Mouse (Mus musculus) ovary, adult 10 weeks (tissue): ENCODE measurements around the gene Olfr1406. TPM values are rescaled to one million over a fixed set of nuclear protein-coding genes. Genes with fewer than 3 reads are reported as not detected.

Experiments used
- polyA plus RNA-seq: library from polyadenylated mRNA; stranded (reverse); fragments of 350-450 nt; fragmentation: Illumina TruSeq; extraction: RNeasy Lipid Tissue Mini Kit (QIAGEN cat#74804); gene quantifications from one replicate; pipeline ENCODE4 v1.2.3, GENCODE M21; 2014

The Olfr1406 gene
- polyA plus RNA-seq: not detected

DNA sequence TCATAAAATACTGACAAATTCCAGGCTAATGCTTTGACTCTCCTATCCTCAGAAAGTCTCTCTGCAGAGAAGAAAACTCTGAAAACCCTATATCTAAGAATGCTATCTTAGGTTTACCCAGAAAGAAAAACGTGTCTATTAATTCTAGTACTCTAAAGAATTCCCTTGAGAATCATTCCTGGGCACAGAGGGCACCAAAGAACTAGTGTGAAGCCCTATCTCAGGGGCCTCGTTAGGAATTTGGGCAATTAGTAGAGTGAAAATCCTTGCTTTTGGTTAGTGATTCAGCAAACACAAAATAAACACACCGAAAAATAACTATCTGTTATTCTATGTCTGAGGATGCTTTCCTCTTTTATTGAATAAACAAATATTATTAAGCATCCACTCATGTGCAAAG is at the start of gene Olfr1406:
Gene Olfr1406, minus strand, starts transcription at position 101 of the 400 bp plus-strand sequence.

DNA sequence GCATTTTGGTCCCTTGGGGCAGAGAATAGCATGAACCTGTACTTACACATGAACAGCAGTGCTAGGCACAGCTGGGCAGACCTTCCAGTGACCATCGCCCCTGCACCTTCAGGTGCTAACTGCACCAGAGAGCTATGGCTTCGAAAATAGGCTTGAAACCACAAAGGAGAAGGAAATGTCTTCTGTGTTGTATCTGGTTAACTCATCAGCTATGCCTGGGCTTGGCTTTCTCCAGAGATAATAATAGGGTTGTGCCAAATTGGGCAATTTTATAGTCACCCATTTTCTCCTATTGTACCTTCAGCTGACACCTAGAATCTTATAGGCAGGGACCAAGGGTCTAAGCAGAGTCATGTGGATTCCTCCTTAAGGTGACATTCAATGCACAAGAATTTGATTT is 36.6 kb upstream of the Olfr1406 start, which contains the start of gene Fcer1a:
Gene Fcer1a, minus strand, starts transcription at position 134 of the 400 bp plus-strand sequence.

DNA sequence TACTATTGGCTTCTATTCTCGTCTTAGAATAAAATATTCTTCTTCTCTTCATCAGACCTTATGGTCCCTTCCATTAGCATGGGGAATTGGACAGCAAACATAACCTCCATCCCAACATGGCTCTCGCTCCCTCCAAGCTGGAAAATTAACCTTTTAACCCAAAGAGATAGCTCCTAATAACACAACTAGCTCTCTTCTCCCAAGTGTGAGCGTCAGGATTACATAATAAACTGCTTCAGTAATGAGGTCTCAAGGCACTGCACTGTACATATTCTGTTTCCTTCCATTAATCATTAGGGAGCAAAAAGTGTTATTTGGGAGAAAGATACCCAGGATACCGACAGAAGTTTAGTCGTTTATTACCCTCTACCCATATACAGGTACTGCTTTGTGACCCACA is 21.7 kb upstream of the Olfr1406 start, which contains the start of gene Olfr1404:
Gene Olfr1404, plus strand, starts transcription at position 301 of the 400 bp plus-strand sequence.

DNA sequence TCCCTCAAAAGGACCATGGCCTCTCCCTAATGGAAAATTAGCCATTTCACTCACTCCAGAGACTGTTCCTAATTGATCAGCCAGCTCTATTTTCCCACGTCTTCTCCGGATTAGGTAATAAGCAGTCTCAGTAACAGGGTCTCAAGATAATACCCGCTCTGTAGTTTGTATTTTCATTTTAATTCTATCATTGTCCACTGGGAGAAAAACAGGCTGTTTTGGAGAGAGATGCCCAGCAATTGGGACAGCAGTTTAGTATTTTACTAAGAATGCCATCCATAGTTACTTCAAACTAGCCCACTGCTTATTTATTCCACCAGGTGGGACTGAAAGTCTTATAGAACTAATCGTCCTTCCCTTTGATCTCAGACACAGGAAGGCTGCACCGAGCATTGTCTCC is 7.1 kb upstream of the Olfr1406 start, which contains the start of gene Olfr218:
Gene Olfr218, plus strand, starts transcription at position 301 of the 400 bp plus-strand sequence.

DNA sequence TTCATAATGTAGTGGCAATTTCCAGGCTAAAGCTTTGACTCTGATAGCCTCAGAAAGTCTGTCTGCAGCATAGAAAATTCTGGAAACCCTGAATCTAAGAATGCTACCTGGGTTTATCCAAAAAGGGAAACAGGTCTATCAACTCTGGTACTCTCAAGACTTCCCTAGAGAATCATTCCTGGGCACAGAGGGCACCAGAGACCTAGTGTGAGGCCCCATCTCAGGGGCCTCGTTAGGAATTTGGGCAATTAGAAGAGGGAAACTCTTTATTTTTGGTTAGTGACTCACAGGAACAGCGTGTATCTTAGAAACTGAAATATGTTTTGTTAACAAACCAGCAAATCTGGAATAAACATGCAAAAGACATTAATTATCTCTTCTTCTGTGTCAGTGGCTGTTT is 53.2 kb downstream of the Olfr1406 start, which contains the start of gene Olfr1408:
Gene Olfr1408, minus strand, starts transcription at position 101 of the 400 bp plus-strand sequence.

Other genes with a start within 250 kb of the Olfr1406 start
- not detected for gene Olfr16, start 240.2 kb downstream of the Olfr1406 start, polyA plus RNA-seq
- gene Olfr1408, start 53.3 kb downstream of the Olfr1406 start, polyA plus RNA-seq: not detected
- not detected for gene Olfr218, start 7.2 kb upstream of the Olfr1406 start, polyA plus RNA-seq
- gene Olfr1404, start 21.8 kb upstream of the Olfr1406 start, polyA plus RNA-seq: not detected
- 1.8 TPM for gene Fcer1a, start 36.6 kb upstream of the Olfr1406 start, polyA plus RNA-seq
- gene Olfr418, start 75.4 kb upstream of the Olfr1406 start, polyA plus RNA-seq: not detected
- not detected for gene Mptx2, start 87.1 kb upstream of the Olfr1406 start, polyA plus RNA-seq
- not detected for gene Ackr1, start 143.1 kb upstream of the Olfr1406 start, polyA plus RNA-seq
- 4.2 TPM for gene Aim2, start 160.2 kb upstream of the Olfr1406 start, polyA plus RNA-seq
- 1.3 TPM for gene Cadm3, start 177.1 kb upstream of the Olfr1406 start, polyA plus RNA-seq